Mouse (Mus musculus) spleen, adult 2 months (tissue): ENCODE data around the gene Zfp518a. TPM values are rescaled to one million over a fixed set of nuclear protein-coding genes. Genes with fewer than 3 reads are reported as not detected.

Experiments used
- DNase-seq, 2 experiments: peaks; one replicate each; pipeline versions ENCODE4 v3.0.0 to v3.0.0-alpha.2; 2012 to 2021; ENCODE audit warnings: low spot score in 2 of 2, low read depth in 1 of 2
- H3K27ac ChIP-seq: fragments of 200-500 bp; 2 replicates; pipeline ENCODE4 v1.5.1; 2012; ENCODE audit warnings: low read length, inconsistent platforms; ENCODE audit not compliant: insufficient read depth
- H3K27me3 ChIP-seq: fragments of 200-500 bp; 2 replicates; pipeline ENCODE4 v1.6.1; 2012; ENCODE audit warnings: mild to moderate bottlenecking, moderate library complexity, low read length, inconsistent platforms; ENCODE audit not compliant: control insufficient read depth, insufficient read depth
- H3K36me3 ChIP-seq: fragments of 200-500 bp; 2 replicates; pipeline ENCODE4 v1.6.1; 2012; ENCODE audit warnings: mild to moderate bottlenecking, low read length, inconsistent platforms; ENCODE audit not compliant: control insufficient read depth, insufficient read depth
- H3K4me1 ChIP-seq: fragments of 200-500 bp; 2 replicates; pipeline ENCODE4 v1.6.1; 2011; ENCODE audit warnings: inconsistent platforms; ENCODE audit not compliant: control insufficient read depth, insufficient read depth, insufficient read length
- H3K4me3 ChIP-seq: fragments of 200-500 bp; 2 replicates; pipeline ENCODE4 v1.5.1; 2011; ENCODE audit warnings: mild to moderate bottlenecking, inconsistent platforms; ENCODE audit not compliant: insufficient read depth, insufficient read length; ENCODE audit errors: extremely low read depth
- CTCF ChIP-seq: fragments of 200-500 bp; IDR thresholded peaks from 2 replicates; pipeline ENCODE4 v1.5.1; 2011; ENCODE audit warnings: mild to moderate bottlenecking, inconsistent platforms; ENCODE audit not compliant: insufficient read depth, insufficient read length, insufficient replicate concordance; ENCODE audit errors: extremely low read depth
- POLR2A ChIP-seq: fragments of 200-500 bp; IDR thresholded peaks from 2 replicates; pipeline ENCODE4 v1.6.1; 2011; ENCODE audit warnings: low read depth, low read length, inconsistent platforms
- WGBS: fragments of 180-500 bp; shearing (Covaris S2); methylation state at CpG from one replicate; pipeline ENCODE4 v1.1.7; 2018; 5-methylcytosine and 5-hydroxymethylcytosine counted together
- polyA plus RNA-seq: library from polyadenylated mRNA; depleted of rRNA; stranded (reverse); fragments of >200 nt; gene quantifications from 2 replicates; pipeline ENCODE4 v1.2.3, GENCODE M21; 2012; rRNA removed

Zfp518a gene
- polyA plus RNA-seq = 0.58 and 0.69 TPM in 2 replicates

DNA sequence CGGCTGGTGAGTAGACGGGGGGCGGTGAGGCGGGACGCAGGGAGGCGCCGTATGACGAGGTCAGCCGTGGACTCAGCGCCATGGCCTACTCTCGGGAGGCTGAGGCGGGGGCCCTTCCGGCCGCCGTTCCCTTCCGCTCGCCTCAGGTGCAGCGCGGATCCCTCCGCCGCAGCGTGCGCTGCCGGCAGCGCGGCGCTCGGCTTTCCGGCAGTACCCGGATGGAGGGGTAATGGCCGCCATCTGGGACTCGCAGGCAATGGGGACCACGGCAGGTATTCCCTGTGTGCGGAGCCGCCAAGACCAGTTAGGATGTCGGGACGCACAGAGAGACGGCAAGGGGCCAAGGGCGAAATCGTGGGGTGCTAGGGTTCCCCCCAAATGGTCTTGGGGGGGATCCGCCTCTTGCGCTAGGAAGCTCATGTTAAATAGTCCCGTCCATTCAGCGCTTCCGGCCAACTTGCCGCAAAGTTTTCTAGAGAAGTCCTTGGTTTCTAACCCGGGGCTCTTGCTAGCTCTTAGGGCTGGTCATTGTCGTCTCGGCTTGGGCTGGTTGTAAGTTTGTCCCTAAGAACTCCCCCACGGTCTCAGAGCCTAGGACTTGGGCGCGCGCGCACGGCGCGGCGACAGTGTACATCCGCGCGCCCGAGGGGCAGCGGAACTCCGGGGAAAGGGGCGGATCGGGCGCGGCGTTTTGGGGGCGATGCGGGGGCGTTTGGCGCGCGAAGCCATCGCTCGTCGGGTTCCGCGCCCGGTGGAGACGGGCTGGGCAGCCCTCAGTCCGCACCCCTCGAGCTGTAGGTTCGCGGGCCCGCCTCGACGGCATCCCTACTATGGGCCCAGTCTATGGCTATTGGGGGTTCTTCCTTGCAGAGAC lies at the start of gene Zfp518a:
Gene Zfp518a, plus strand, starts transcription at position 187 of the 874 bp plus-strand sequence.
- peak; percentile 78 to 92 for DNase-seq
- peaks cover 3% of the 10 kb centered on the region for H3K36me3 ChIP-seq
- WGBS = under 1% methylated on average over 89 of the region's 89 CpGs
- no peaks in the 10 kb centered on the region for H3K27me3 ChIP-seq
- no peak for TF ChIP-seq CTCF
- TF ChIP-seq POLR2A = peak; percentile 70
- no peaks in the 10 kb centered on the region for H3K4me1 ChIP-seq
- peak within 1 kb of the TSS; percentile 78 for H3K4me3 ChIP-seq
- H3K27ac ChIP-seq = peak within 1 kb of the TSS; percentile 96

DNA sequence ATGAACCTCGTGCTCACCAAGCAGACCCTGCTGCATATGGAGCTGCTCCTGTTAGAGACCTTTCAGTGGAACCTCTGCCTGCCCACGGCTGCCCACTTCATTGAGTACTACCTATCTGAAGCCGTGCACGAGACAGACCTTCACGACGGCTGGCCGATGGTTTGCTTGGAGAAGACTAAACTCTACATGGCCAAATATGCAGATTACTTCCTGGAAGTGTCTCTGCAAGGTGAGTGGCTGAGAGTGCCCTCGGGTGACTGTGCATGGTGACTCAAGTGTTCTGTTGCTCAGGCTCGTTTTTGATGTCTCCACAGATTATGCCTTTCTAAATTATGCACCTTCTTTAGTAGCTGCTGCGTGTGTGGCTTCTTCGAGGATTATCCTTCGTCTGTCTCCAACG lies 49.8 kb upstream of the Zfp518a start:
- Histone ChIP-seq H3K4me1 (peaks cover 2% of the 10 kb centered on the region; the same call in 1 of the 2 replicates), H3K27ac (no peak overlapping the region), H3K36me3 (peaks cover 43% of the 10 kb centered on the region), H3K27me3 (no peaks in the 10 kb centered on the region), H3K4me3 (no peak overlapping the region)
- WGBS = 88% methylated on average over 13 of the region's 13 CpGs
- no peak for TF ChIP-seq CTCF
- TF ChIP-seq POLR2A = no peak
- no peak for DNase-seq

DNA sequence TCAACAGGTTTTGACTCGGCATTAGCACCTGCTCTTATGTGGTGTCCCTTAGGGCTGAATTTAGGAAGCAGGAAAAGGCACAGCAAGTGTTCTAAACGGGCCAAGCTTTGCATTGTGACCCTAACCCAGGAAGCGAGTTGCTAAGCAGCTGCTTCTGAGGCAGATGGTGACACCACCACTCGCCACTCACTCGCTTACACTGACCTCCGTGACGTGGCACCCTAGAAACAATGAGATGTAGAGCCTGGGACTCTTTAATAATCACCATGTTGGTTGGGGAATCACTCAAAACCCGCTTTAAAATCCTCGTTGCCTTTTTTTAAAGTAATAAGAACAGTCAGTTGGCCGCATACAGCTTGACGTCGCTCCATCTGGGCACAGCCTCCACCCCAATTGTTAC lies 45.1 kb upstream of the Zfp518a start:
- WGBS = 87% methylated on average over 12 of the region's 12 CpGs
- H3K4me3 ChIP-seq = no peak overlapping the region
- DNase-seq = no peak
- H3K27ac ChIP-seq = no peak overlapping the region
- TF ChIP-seq POLR2A (no peak), CTCF (no peak)
- H3K27me3 ChIP-seq = no peaks in the 10 kb centered on the region
- H3K36me3 ChIP-seq = peaks cover 25% of the 10 kb centered on the region
- H3K4me1 ChIP-seq = no peaks in the 10 kb centered on the region

DNA sequence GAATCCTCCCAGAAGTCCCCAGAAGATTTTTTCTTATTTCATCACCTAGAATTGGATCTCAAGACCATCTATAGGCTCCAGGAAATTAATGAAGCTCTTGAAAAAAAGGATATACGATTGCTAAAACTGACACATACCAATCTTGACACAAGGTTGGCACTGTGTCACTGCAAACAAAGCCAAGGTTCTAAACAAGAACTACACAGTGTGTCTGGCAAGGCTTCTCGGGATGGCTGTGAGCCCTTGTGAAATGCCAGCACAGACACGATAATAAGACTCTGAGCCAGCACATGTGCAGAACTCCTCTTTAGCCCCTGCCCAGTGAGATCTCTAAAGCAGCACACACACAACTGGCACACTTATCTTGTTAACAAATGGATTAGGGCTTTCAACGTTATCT lies 35.0 kb upstream of the Zfp518a start:
- DNase-seq = no peak
- WGBS = 77% methylated on average over 4 of the region's 4 CpGs
- TF ChIP-seq POLR2A (no peak), CTCF (no peak)

DNA sequence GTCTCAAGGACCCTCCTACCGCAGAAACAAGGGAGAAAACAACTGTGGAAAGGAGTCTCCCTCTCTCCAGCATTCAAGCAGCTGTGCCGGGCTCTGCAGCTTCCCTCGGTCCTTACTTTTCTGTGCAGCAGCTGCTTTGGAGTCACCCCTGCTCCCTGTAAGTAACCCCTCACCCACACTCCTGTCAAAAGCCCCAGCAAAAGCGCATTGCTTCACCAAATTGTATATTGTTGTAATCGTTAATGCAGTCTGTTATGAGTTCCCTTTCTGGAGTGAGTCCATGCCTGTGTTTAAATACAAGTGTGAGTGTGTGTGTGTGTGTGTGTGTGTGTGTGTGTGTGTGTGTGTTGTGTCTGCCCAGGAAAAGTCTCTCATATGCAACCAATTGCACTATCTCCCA lies 26.2 kb upstream of the Zfp518a start:
- H3K36me3 ChIP-seq = no peaks in the 10 kb centered on the region
- no peaks in the 10 kb centered on the region; the same call in 1 of the 2 replicates for H3K4me1 ChIP-seq
- no peak overlapping the region for H3K4me3 ChIP-seq
- H3K27ac ChIP-seq = no peak overlapping the region
- no peak for TF ChIP-seq POLR2A
- no peak for TF ChIP-seq CTCF
- H3K27me3 ChIP-seq = no peaks in the 10 kb centered on the region
- no peak for DNase-seq
- WGBS = 63% methylated on average over 5 of the region's 5 CpGs

More for the DNA sequence above, 35.0 kb upstream of the Zfp518a start:
- H3K4me3 ChIP-seq = no peak overlapping the region
- H3K27me3 ChIP-seq = no peaks in the 10 kb centered on the region
- H3K27ac ChIP-seq = no peak overlapping the region
- no peaks in the 10 kb centered on the region for H3K36me3 ChIP-seq
- H3K4me1 ChIP-seq = no peaks in the 10 kb centered on the region

DNA sequence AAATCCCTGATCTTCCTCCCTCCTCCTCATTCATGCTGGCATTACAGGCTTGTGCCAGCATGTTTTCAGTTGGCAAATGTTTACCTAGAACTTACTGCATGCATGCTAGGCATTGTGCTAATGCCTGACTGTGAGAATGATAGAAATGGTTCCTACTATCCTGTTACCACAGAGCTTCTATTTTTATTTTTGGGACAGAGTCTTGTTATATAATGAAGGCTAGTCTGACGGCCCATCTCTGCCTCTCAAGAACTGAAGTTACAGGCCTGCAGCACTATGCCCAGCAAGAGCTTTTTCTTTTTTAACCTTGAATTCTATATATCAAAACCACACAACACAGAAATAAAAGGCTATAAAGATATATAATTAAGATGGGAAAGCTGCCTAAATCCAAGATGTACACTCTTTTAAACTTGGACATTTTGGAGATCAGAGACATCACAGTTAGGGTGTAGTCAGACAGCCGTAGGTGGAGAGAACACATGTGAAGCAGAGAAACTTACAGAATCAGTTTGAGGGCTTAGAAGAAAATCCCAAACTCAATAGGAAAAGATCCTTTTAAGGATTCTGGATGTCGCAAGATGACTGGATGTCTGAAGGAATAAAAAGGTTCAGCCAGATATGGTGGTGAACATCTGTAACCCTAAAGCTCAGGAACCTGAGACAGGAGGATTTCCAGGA lies 24.9 kb upstream of the Zfp518a start:
- Histone ChIP-seq H3K27me3 (no peaks in the 10 kb centered on the region), H3K36me3 (no peaks in the 10 kb centered on the region), H3K27ac (no peak overlapping the region), H3K4me3 (no peak overlapping the region), H3K4me1 (no peaks in the 10 kb centered on the region; the same call in 1 of the 2 replicates)
- TF ChIP-seq CTCF (no peak), POLR2A (no peak)
- 90% methylated on average over 3 of the region's 3 CpGs for WGBS
- DNase-seq = no peak
